Comparison of ENCODE assay signal across 7 mouse cellular contexts in genomic region chrX:136203664-136204066, GRCm38 (mm10). TPM values are rescaled to one million over a fixed set of nuclear protein-coding genes. Genes with fewer than 3 reads are reported as not detected.
A peak's percentile ranks its signal among the peaks of the same experiment; 100 is the strongest.
DNase-seq lines count a peak whose midpoint lies in the region; ATAC-seq lines count a peak whose summit lies in the region.

Tceal5 (minus strand) TSS chrX:136203876.

- WGBS in intestine, embryonic 16.5 days = 13% methylated on average over 9 of the region's 9 CpGs
- WGBS in liver, embryonic 12.5 days (ENCODE audit: insufficient replicate concordance) = 14% methylated on average over 8 of the region's 9 CpGs
- 15% methylated on average over 9 of the region's 9 CpGs for WGBS in neural tube, embryonic 14.5 days

- H3K9me3 ChIP-seq in intestine, embryonic 16.5 days (ENCODE audit: control insufficient read depth, low read length) = no peaks in the 10 kb centered on the region
- no peaks in the 10 kb centered on the region for H3K9me3 ChIP-seq in liver, embryonic 12.5 days (replicated peaks)
- H3K9me3 ChIP-seq in neural tube, embryonic 14.5 days (ENCODE audit: control insufficient read depth, low read length) = no peaks in the 10 kb centered on the region

- DNase-seq in ZHBTc4 (ENCODE audit: low read depth, low spot score) = peak; percentile 31
- peak; percentile 86 to 87 for DNase-seq in cerebellum, postnatal 10 days
- peak; percentile 29 to 42 for DNase-seq in frontal cortex, postnatal 14 days (ENCODE audit: low spot score in 2 of 2)
- DNase-seq in spleen, adult 12 weeks (ENCODE audit: low spot score) = no peak

- H3K4me3 ChIP-seq in intestine, embryonic 16.5 days (ENCODE audit: low read length) = peak within 1 kb of the TSS; percentile 47
- peak within 1 kb of the TSS; percentile 32 for H3K4me3 ChIP-seq in liver, embryonic 12.5 days
- peak within 1 kb of the TSS; percentile 41 for H3K4me3 ChIP-seq in neural tube, embryonic 14.5 days (ENCODE audit: low read depth, low read length)

- H3K4me1 ChIP-seq in intestine, embryonic 16.5 days (ENCODE audit: control insufficient read depth, insufficient read depth, low read length) = no peaks in the 10 kb centered on the region
- H3K4me1 ChIP-seq in liver, embryonic 12.5 days = no peaks in the 10 kb centered on the region
- no peaks in the 10 kb centered on the region for H3K4me1 ChIP-seq in neural tube, embryonic 14.5 days (ENCODE audit: control insufficient read depth, insufficient read depth, low read length)

- no peaks in the 10 kb centered on the region for H3K36me3 ChIP-seq in intestine, embryonic 16.5 days (ENCODE audit: control insufficient read depth, insufficient read depth, low read length)
- no peaks in the 10 kb centered on the region for H3K36me3 ChIP-seq in liver, embryonic 12.5 days
- H3K36me3 ChIP-seq in neural tube, embryonic 14.5 days (ENCODE audit: control insufficient read depth, insufficient read depth, low read length) = no peaks in the 10 kb centered on the region

- peak; percentile 78 for ATAC-seq in intestine, embryonic 16.5 days
- ATAC-seq in liver, embryonic 12.5 days = no peak; the same call in 1 of the 2 replicates
- ATAC-seq in neural tube, embryonic 14.5 days (ENCODE audit: low read depth) = peak; percentile 95

- no peaks in the 10 kb centered on the region for H3K27me3 ChIP-seq in intestine, embryonic 16.5 days (replicated peaks; ENCODE audit: control insufficient read depth, insufficient read depth, low read length)
- peaks cover 17% of the 10 kb centered on the region for H3K27me3 ChIP-seq in liver, embryonic 12.5 days (replicated peaks)
- H3K27me3 ChIP-seq in neural tube, embryonic 14.5 days (ENCODE audit: control insufficient read depth, insufficient read depth, low read length) = no peaks in the 10 kb centered on the region

- H3K27ac ChIP-seq in intestine, embryonic 16.5 days (ENCODE audit: low read length) = no peak within 1 kb of the TSS
- no peak within 1 kb of the TSS for H3K27ac ChIP-seq in liver, embryonic 12.5 days
- peak within 1 kb of the TSS; percentile 69; the same call in 1 of the 2 replicates for H3K27ac ChIP-seq in neural tube, embryonic 14.5 days (ENCODE audit: low read depth, low read length)

- H3K9ac ChIP-seq in intestine, embryonic 16.5 days (ENCODE audit: low read depth, low read length) = peak within 1 kb of the TSS; percentile 49; the same call in 1 of the 2 replicates
- H3K9ac ChIP-seq in liver, embryonic 12.5 days = no peak within 1 kb of the TSS
- peak within 1 kb of the TSS; percentile 50; the same call in 1 of the 2 replicates for H3K9ac ChIP-seq in neural tube, embryonic 14.5 days (replicated peaks; ENCODE audit: low read depth, low read length)

- H3K4me2 ChIP-seq in intestine, embryonic 16.5 days (ENCODE audit: low read depth, low read length) = peak within 1 kb of the TSS; percentile 53
- H3K4me2 ChIP-seq in liver, embryonic 12.5 days = peak within 1 kb of the TSS; percentile 47
- H3K4me2 ChIP-seq in neural tube, embryonic 14.5 days (ENCODE audit: low read depth, low read length) = peak within 1 kb of the TSS; percentile 44

RNA-seq across cellular contexts. Expression of gene Tceal5, which starts in this region (rescaled TPM):
- polyA plus RNA-seq in intestine, embryonic 16.5 days (2015; fragmentation: Nextera tagmentation; extraction: Ambion mirVana) = 3.8 and 4.3 TPM in 2 replicates
- 5.2 and 5.8 TPM in 2 replicates for polyA plus RNA-seq in liver, embryonic 12.5 days (2016; fragmentation: Nextera tagmentation; extraction: Ambion mirVana)
- polyA plus RNA-seq in neural tube, embryonic 14.5 days (2014; fragmentation: Nextera tagmentation; extraction: Ambion mirVana) = 9.1 and 16.4 TPM in 2 replicates
